Mouse (Mus musculus) midbrain, postnatal 0 days (tissue): ENCODE measurements around the gene Mipol1. TPM values are rescaled to one million over a fixed set of nuclear protein-coding genes. Genes with fewer than 3 reads are reported as not detected.

Source experiments
- ATAC-seq: fragments of 200-750 bp; cut with Nextera tagmentation; 2 replicates; pipeline ENCODE4 v1.8.0; 2017; ENCODE audit warnings: moderate number of reproducible peaks, mild to moderate bottlenecking, moderate TSS enrichment, moderate library complexity; ENCODE audit not compliant: low FRiP score
- DNase-seq: peaks from one replicate; pipeline ENCODE4 v3.0.0-alpha.2; 2015; ENCODE audit warnings: low spot score
- H3K27ac ChIP-seq: fragments of 300-500 bp; sonication (generic); 2 replicates; pipeline ENCODE4 v1.5.1; 2014; ENCODE audit warnings: low read depth, mild to moderate bottlenecking, low read length, mixed read lengths
- H3K27me3 ChIP-seq: fragments of 300-500 bp; sonication (generic); 2 replicates; pipeline ENCODE4 v1.6.1; 2014; ENCODE audit warnings: low read length, control low read depth, mixed read lengths; ENCODE audit not compliant: insufficient read depth
- H3K36me3 ChIP-seq: fragments of 300-500 bp; sonication (generic); 2 replicates; pipeline ENCODE4 v1.6.1; 2014; ENCODE audit warnings: low read length, control low read depth, mixed read lengths; ENCODE audit not compliant: insufficient read depth
- H3K4me1 ChIP-seq: fragments of 300-500 bp; sonication (generic); 2 replicates; pipeline ENCODE4 v1.6.1; 2014; ENCODE audit warnings: mild to moderate bottlenecking, control low read depth, antibody characterized with exemption, low read length, mixed read lengths; ENCODE audit not compliant: insufficient read depth
- H3K4me2 ChIP-seq: fragments of 300-500 bp; sonication (generic); 2 replicates; pipeline ENCODE4 v1.6.1; 2014; ENCODE audit warnings: low read depth, mild to moderate bottlenecking, low read length, mixed read lengths; ENCODE audit not compliant: poor library complexity, severe bottlenecking
- H3K4me3 ChIP-seq: fragments of 300-500 bp; sonication (generic); 2 replicates; pipeline ENCODE4 v1.5.1; 2014; ENCODE audit warnings: low read depth, mild to moderate bottlenecking, low read length, moderate library complexity
- H3K9ac ChIP-seq: fragments of 300-500 bp; sonication (generic); replicated peaks from 2 replicates; pipeline ENCODE4 v1.6.1; 2014; ENCODE audit warnings: mild to moderate bottlenecking, low read length, moderate library complexity, mixed read lengths; ENCODE audit not compliant: poor library complexity, severe bottlenecking
- H3K9me3 ChIP-seq: fragments of 300-500 bp; sonication (generic); 2 replicates; pipeline ENCODE4 v1.6.1; 2016; ENCODE audit warnings: low read length, control low read depth
- CTCF ChIP-seq: IDR thresholded peaks from 2 replicates; pipeline ENCODE4 v1.5.1; 2016; ENCODE audit warnings: antibody characterized with exemption, mild to moderate bottlenecking
- WGBS: fragments of 180-500 bp; shearing (Covaris S2); extraction: QIAGEN DNeasy Blood & Tissue Kit; methylation state at CpG from one replicate; pipeline ENCODE4 v1.1.7; 2014; 5-methylcytosine and 5-hydroxymethylcytosine counted together
- polyA plus RNA-seq: library from polyadenylated mRNA; unstranded; fragments of >200 nt; fragmentation: Nextera tagmentation; extraction: Ambion mirVana; gene quantifications from 2 replicates; pipeline ENCODE4 v1.2.1, GENCODE M21; 2015
- total RNA-seq: library from RNA; depleted of rRNA; stranded (reverse); fragments of >200 nt; gene quantifications from 2 replicates; pipeline ENCODE4 v1.2.3, GENCODE M21; 2014

Gene Mipol1
- total and polyA plus RNA-seq, 2 experiments from 2014 or later = 1.9 to 4.1 TPM

DNA sequence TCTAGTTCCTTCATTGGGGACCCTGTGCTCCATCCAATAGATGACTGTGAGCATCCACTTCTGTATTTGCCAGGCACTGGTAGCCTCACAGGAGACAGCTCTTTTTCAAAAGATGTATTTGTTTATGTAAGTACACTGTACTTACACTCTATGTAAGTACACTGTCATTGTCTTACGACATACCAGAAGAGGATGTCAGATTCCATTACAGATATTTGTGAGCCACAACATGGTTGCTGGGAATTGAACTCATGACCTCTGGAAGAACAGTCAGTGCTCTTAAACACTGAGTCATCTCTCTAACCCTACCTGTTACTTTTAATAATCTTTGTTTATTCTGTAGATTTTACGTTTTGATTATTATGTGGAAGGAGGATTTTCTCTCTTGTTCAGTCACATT is 109.9 kb downstream of the Mipol1 start:
- DNase-seq (no peak), ATAC-seq (no peak)
- WGBS = 91% methylated on average over 2 of the region's 2 CpGs

GRCm38 (mm10) chr12:57362732-57363131 is 132.5 kb downstream of the Mipol1 start:
- no peak for TF ChIP-seq CTCF
- DNase-seq = peak; percentile 52
- no peaks in the 10 kb centered on the region for H3K4me1 ChIP-seq
- no peaks in the 10 kb centered on the region for H3K27me3 ChIP-seq
- H3K9me3 ChIP-seq = no peaks in the 10 kb centered on the region
- ATAC-seq = peak; percentile 41; the same call in 1 of the 2 replicates
- no peak overlapping the region for H3K4me2 ChIP-seq
- no peak overlapping the region for H3K27ac ChIP-seq
- WGBS = 46% methylated on average over 2 of the region's 2 CpGs
- no peaks in the 10 kb centered on the region for H3K36me3 ChIP-seq
- H3K4me3 ChIP-seq = no peak overlapping the region
- no peak overlapping the region for H3K9ac ChIP-seq

More for the DNA sequence above, 109.9 kb downstream of the Mipol1 start:
- no peak overlapping the region for H3K27ac ChIP-seq
- no peak overlapping the region for H3K9ac ChIP-seq
- H3K4me2 ChIP-seq = no peak overlapping the region
- H3K4me1 ChIP-seq = no peaks in the 10 kb centered on the region
- no peak for TF ChIP-seq CTCF
- 0 out of 2 replicates have a peak, but pooled peaks cover 3% of the 10 kb centered on the region for H3K9me3 ChIP-seq
- no peaks in the 10 kb centered on the region for H3K27me3 ChIP-seq
- no peaks in the 10 kb centered on the region for H3K36me3 ChIP-seq
- H3K4me3 ChIP-seq = no peak overlapping the region

GRCm38 (mm10) chr12:57364027-57364426 is 133.8 kb downstream of the Mipol1 start:
- TF ChIP-seq CTCF = no peak

DNA sequence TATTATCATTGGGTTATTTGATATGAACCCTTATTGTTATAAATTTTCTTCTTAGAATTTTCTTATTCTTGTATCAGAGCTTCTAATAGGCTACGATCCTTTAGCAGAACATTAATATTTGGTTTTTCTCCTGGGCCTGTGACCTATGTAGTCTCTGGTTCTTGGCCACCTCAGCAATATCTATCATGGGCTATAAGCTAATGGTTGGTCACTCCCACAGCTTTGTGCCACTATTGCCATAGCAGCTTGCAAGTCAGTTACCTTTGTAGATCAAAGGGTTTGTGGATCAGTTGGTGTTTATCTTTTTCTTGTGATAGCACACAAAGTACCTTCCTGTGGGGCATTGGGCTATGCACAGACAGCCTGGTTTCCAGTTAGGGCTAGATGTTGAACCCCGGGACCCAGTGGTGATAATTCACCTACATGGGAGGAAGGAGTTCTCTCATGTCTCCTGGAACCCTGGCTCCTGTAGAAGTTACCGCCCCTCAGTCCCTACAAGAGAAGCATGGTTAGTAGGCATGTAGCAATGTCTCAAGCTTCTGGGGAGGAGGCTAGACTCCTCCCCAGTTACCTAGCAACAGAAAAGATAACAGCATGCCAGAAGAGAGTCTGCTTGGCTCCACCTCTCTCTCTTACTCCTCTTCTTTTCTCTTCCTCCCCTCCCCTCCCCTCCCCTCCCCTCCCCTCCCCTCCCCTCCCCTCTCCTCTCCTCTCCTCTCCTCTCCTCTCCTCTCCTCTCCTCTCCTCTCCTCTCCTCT is 141.7 kb downstream of the Mipol1 start:
- Histone ChIP-seq H3K4me2 (no peak overlapping the region), H3K27ac (no peak overlapping the region), H3K9ac (no peak overlapping the region), H3K4me1 (no peaks in the 10 kb centered on the region), H3K36me3 (no peaks in the 10 kb centered on the region), H3K4me3 (no peak overlapping the region), H3K27me3 (no peaks in the 10 kb centered on the region), H3K9me3 (no peaks in the 10 kb centered on the region)
- no peak for TF ChIP-seq CTCF
- ATAC-seq (no peak), DNase-seq (no peak)
- WGBS = 90% methylated on average over 3 of the region's 3 CpGs

More at GRCm38 (mm10) chr12:57364027-57364426, 133.8 kb downstream of the Mipol1 start:
- Histone ChIP-seq H3K27ac (no peak overlapping the region), H3K4me2 (no peak overlapping the region), H3K4me1 (no peaks in the 10 kb centered on the region), H3K36me3 (no peaks in the 10 kb centered on the region), H3K4me3 (no peak overlapping the region), H3K9me3 (no peaks in the 10 kb centered on the region), H3K9ac (no peak overlapping the region), H3K27me3 (no peaks in the 10 kb centered on the region)
- 44% methylated on average over 7 of the region's 7 CpGs for WGBS
- no peak for DNase-seq
- no peak for ATAC-seq

- no peaks in the 10 kb centered on the region for H3K4me1 ChIP-seq
- WGBS = 54% methylated on average over 6 of the region's 6 CpGs
- no peak overlapping the region for H3K4me2 ChIP-seq
- DNase-seq = no peak
- no peak overlapping the region for H3K9ac ChIP-seq
- no peaks in the 10 kb centered on the region for H3K27me3 ChIP-seq
- no peak for ATAC-seq
- no peak for TF ChIP-seq CTCF
- no peak overlapping the region for H3K27ac ChIP-seq
- H3K36me3 ChIP-seq = no peaks in the 10 kb centered on the region
- no peak overlapping the region for H3K4me3 ChIP-seq
- H3K9me3 ChIP-seq = no peaks in the 10 kb centered on the region
These were observed 152.6 kb downstream of the Mipol1 start for GRCm38 (mm10) chr12:57382797-57383196.

- Histone ChIP-seq H3K4me1 (no peaks in the 10 kb centered on the region), H3K9ac (no peak overlapping the region), H3K36me3 (no peaks in the 10 kb centered on the region), H3K4me3 (no peak overlapping the region), H3K9me3 (no peaks in the 10 kb centered on the region), H3K27ac (no peak overlapping the region), H3K4me2 (no peak overlapping the region), H3K27me3 (no peaks in the 10 kb centered on the region)
- no peak for TF ChIP-seq CTCF
- no peak for ATAC-seq
- 88% methylated on average over 2 of the region's 2 CpGs for WGBS
- DNase-seq = no peak
These were observed 157.5 kb downstream of the Mipol1 start for GRCm38 (mm10) chr12:57387588-57388292.
